Mouse (Mus musculus): Measurements from ENCODE around the gene Gpr179.

DNA sequence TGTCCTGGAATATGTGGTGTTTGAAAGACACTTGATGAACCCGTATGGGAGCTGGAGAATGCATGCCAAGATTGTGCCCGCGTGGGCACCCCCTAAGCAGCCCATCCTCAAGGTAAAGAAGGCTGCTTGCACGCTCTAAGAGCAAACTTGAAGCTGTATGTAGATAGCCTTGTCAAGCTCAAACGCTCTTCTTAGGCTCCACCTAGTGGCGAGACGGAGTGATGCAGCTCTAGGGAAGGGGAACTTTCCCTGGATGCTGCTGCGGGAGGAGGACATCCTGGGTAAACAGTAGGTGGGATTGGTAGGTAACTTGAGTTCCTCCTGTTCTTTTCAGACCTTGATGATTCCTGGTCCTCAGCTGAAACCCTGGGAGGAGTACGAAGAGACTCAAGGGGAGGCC is 23.7 kb downstream of the Gpr179 start:
- TF ChIP-seq POLR2A (IDR thresholded peaks at IDR 0.05; ENCODE audit: control insufficient read depth, low read depth, low read length), result no peak
- peak; percentile 82; the same call in 1 of the 2 replicates for TF ChIP-seq CTCF (IDR thresholded peaks at IDR 0.05; ENCODE audit: control insufficient read depth, insufficient read depth, insufficient replicate concordance, low read depth, low read length)

Measured in testis, adult 2 months (tissue).